Mouse (Mus musculus): Measurements from ENCODE around the gene Iars. TPM values are rescaled to one million over a fixed set of nuclear protein-coding genes. Genes with fewer than 3 reads are reported as not detected.

The Iars gene
- polyA plus RNA-seq (2015; fragmentation: Nextera tagmentation; extraction: Ambion mirVana), result 22.5 and 23.5 TPM in 2 replicates

DNA sequence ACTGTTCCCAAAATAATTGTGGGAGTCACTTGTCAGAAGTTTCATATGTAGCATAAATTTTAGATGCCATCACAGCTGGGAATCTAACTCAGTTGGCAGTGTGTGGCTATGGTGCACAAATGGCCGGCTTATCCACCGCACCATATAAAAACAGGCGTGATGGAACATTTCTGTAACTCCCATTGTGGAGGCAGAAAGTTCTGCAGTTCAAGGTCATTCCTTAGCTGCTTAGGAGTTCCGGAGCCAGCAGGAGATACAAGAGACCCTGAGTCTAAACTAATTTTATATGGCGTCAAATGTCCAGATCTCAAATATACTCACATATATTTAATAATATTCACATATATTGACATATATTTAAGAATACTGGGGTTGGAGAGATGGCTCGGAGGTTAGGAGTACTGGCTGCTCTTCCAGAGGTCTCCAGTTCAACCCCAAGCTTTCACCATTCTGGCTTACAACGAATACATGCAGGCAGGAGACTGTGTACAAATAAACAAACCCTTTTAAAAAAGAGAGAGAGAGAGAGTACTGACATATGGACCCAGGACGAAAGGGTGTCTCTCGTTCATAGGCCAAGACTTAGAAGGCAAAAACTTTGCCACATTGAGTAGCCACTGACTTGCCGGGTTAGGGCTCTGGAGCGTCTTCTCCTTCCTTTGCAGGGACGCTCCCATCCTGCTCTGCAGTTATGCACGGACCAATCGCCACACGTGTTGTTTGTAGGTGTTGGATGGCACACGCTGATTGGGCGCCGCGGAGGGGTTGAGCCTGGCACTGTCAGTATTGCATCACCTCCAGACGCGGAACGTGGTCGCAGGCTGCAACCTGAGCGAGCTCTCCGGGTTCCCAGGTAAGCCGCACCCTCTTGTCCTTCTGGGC, at the start of gene Iars:
Gene Iars (plus strand): TSS at position 750 of the 882 bp plus-strand sequence.

DNA sequence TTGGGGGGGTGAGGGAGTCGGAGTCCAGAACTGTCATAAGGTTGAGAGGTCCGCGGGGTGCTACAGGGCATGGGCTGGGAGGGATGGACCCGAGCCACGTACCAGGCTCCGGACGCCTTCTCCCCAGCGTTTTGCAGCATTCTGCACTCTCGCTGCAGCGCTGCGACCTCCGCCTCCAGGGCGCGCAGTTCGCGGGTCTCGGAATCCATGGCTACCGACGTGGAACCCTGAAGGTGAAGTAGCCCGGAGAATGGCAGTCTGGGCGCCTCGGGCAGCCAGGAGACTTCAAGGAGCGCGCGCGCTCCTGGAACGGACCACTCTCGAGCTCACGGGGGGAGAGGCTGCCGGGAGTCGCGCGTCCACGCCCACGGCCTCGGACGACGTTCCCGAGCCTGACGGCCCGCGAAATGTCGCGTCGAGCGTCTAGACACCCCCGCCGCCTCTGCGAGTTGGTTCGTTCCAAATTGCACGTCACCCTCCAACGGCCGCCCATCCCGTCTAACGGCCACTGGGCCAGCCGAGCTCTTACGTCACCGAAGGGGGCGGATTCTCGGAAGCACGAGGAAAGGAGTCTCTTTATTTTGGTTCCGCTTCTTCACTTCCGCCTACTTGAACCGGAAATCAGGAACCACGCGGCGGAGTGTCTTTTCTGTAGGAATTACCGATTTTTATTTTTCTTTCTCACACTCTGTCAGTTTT, 29.3 kb upstream of the Iars start, which contains the start of the genes Cenpp and Nol8:
Gene Cenpp (minus strand): TSS at position 305 of the 699 bp plus-strand sequence.
Gene Nol8 (plus strand): TSS at position 598 of the 699 bp plus-strand sequence.

Other genes starting within 250 kb of the Iars start
- 2.3 TPM in 2 replicates for gene Tes3-ps, start 188.8 kb upstream of the Iars start, polyA plus RNA-seq (2015; fragmentation: Nextera tagmentation; extraction: Ambion mirVana)
- gene Ecm2, start 177.3 kb upstream of the Iars start, polyA plus RNA-seq (2015; fragmentation: Nextera tagmentation; extraction: Ambion mirVana), result 0.79 and 1.2 TPM in 2 replicates
- gene Aspn, start 137.7 kb upstream of the Iars start, polyA plus RNA-seq (2015; fragmentation: Nextera tagmentation; extraction: Ambion mirVana), result 7.1 and 8.6 TPM in 2 replicates
- 1.5 and 2.8 TPM in 2 replicates for gene Omd, start 99.6 kb upstream of the Iars start, polyA plus RNA-seq (2015; fragmentation: Nextera tagmentation; extraction: Ambion mirVana)
- gene Ogn, start 74.1 kb upstream of the Iars start, polyA plus RNA-seq (2015; fragmentation: Nextera tagmentation; extraction: Ambion mirVana), result 14.5 and 18.4 TPM in 2 replicates
- 38.4 and 45.4 TPM in 2 replicates for gene Cenpp, start 29.3 kb upstream of the Iars start, polyA plus RNA-seq (2015; fragmentation: Nextera tagmentation; extraction: Ambion mirVana)
- 13.4 and 14.1 TPM in 2 replicates for gene Nol8, start 29.0 kb upstream of the Iars start, polyA plus RNA-seq (2015; fragmentation: Nextera tagmentation; extraction: Ambion mirVana)
- gene Gm30302, start 116.9 kb downstream of the Iars start, polyA plus RNA-seq (2015; fragmentation: Nextera tagmentation; extraction: Ambion mirVana), result not detected in 2 replicates